Mouse (Mus musculus) embryonic facial prominence, embryonic 14.5 days (tissue): Measurements from ENCODE around the gene Ano3. TPM values are rescaled to one million over a fixed set of nuclear protein-coding genes. Genes with fewer than 3 reads are reported as not detected.

Experiments
- polyA plus RNA-seq: library from polyadenylated mRNA; unstranded; fragments of >200 nt; fragmentation: Nextera tagmentation; extraction: Ambion mirVana; gene quantifications from 2 replicates; pipeline ENCODE4 v1.2.1, GENCODE M21; 2014

Ano3 gene
- polyA plus RNA-seq, 1 experiment from 2014 or later, result 0.78 TPM

Other genes with a start within 250 kb of the Ano3 start
- gene Muc15, start 229.6 kb downstream of the Ano3 start, polyA plus RNA-seq, result 2.7 and 4.1 TPM in 2 replicates
- not detected in 2 replicates for gene Gm13941, start 155.1 kb upstream of the Ano3 start, polyA plus RNA-seq
- not detected in 2 replicates for gene Gm15130, start 202.0 kb upstream of the Ano3 start, polyA plus RNA-seq